Mouse (Mus musculus): Measurements from ENCODE around the gene Tmed1. TPM values are rescaled to one million over a fixed set of nuclear protein-coding genes. Genes with fewer than 3 reads are reported as not detected.
A peak's percentile ranks its signal among the peaks of the same experiment; 100 is the strongest.
"Not testable (repeated sequence)": the region's sequence is repeated elsewhere in the genome, so short reads cannot be mapped to it uniquely, and the experiment has no call there.

Tmed1 gene
- polyA plus RNA-seq, 1 experiment from 2014 or later: 70.2 TPM

- H3K36me3 ChIP-seq (ENCODE audit: control insufficient read depth, insufficient read depth, low read length): peaks cover 19% of the 10 kb centered on the region
- no peak overlapping the region for H3K9ac ChIP-seq (ENCODE audit: low read depth, low read length)
- peaks cover 6% of the 10 kb centered on the region for H3K4me1 ChIP-seq (replicated peaks; ENCODE audit: control insufficient read depth, insufficient read depth, low read length)
- peak overlapping the region; percentile 13; the same call in 1 of the 2 replicates for H3K27ac ChIP-seq (ENCODE audit: low read depth, low read length)
- H3K27me3 ChIP-seq (replicated peaks; ENCODE audit: control insufficient read depth, insufficient read depth, low read length): no peaks in the 10 kb centered on the region
- ATAC-seq (replicated peaks; ENCODE audit: low FRiP score) (no peak), DNase-seq (ENCODE audit: low spot score) (no peak)
- H3K4me2 ChIP-seq: no peak overlapping the region
- WGBS: 93% methylated on average over 16 of the region's 16 CpGs
- no peak overlapping the region for H3K4me3 ChIP-seq (ENCODE audit: low read depth, low read length)
- H3K9me3 ChIP-seq (ENCODE audit: control insufficient read depth, low read length): no peaks in the 10 kb centered on the region
Measured at GRCm38 (mm10) chr9:21497050-21497542, 13.0 kb downstream of the Tmed1 start.

GRCm38 (mm10) chr9:21496308-21497049 is 13.6 kb downstream of the Tmed1 start:
- Histone ChIP-seq H3K27ac (ENCODE audit: low read depth, low read length) (peak overlapping the region; percentile 13; the same call in 1 of the 2 replicates), H3K4me2 (no peak overlapping the region), H3K9me3 (ENCODE audit: control insufficient read depth, low read length) (no peaks in the 10 kb centered on the region), H3K4me3 (ENCODE audit: low read depth, low read length) (no peak overlapping the region), H3K4me1 (replicated peaks; ENCODE audit: control insufficient read depth, insufficient read depth, low read length) (peaks cover 6% of the 10 kb centered on the region), H3K36me3 (ENCODE audit: control insufficient read depth, insufficient read depth, low read length) (peaks cover 19% of the 10 kb centered on the region), H3K27me3 (replicated peaks; ENCODE audit: control insufficient read depth, insufficient read depth, low read length) (no peaks in the 10 kb centered on the region), H3K9ac (ENCODE audit: low read depth, low read length) (no peak overlapping the region)
- no peak for DNase-seq (ENCODE audit: low spot score)
- 89% methylated on average over 19 of the region's 19 CpGs for WGBS
- no peak for ATAC-seq (replicated peaks; ENCODE audit: low FRiP score)

GRCm38 (mm10) chr9:21494726-21495125 is 15.3 kb downstream of the Tmed1 start:
- Histone ChIP-seq H3K4me1 (replicated peaks; ENCODE audit: control insufficient read depth, insufficient read depth, low read length) (peaks cover 6% of the 10 kb centered on the region), H3K4me3 (ENCODE audit: low read depth, low read length) (no peak overlapping the region), H3K36me3 (ENCODE audit: control insufficient read depth, insufficient read depth, low read length) (peaks cover 18% of the 10 kb centered on the region), H3K27me3 (replicated peaks; ENCODE audit: control insufficient read depth, insufficient read depth, low read length) (no peaks in the 10 kb centered on the region), H3K27ac (ENCODE audit: low read depth, low read length) (no peak overlapping the region), H3K9ac (ENCODE audit: low read depth, low read length) (no peak overlapping the region), H3K9me3 (ENCODE audit: control insufficient read depth, low read length) (no peaks in the 10 kb centered on the region), H3K4me2 (no peak overlapping the region)
- no peak for DNase-seq (ENCODE audit: low spot score)
- no peak for ATAC-seq (replicated peaks; ENCODE audit: low FRiP score)
- WGBS: 79% methylated on average over 9 of the region's 9 CpGs

- 71% methylated on average over 2 of the region's 2 CpGs for WGBS
- H3K27ac ChIP-seq (ENCODE audit: low read depth, low read length): no peak overlapping the region; the same call in 1 of the 2 replicates
- H3K4me1 ChIP-seq (replicated peaks; ENCODE audit: control insufficient read depth, insufficient read depth, low read length): peaks cover 6% of the 10 kb centered on the region
- no peak overlapping the region for H3K4me3 ChIP-seq (ENCODE audit: low read depth, low read length)
- ATAC-seq (replicated peaks; ENCODE audit: low FRiP score): no peak
- no peak for DNase-seq (ENCODE audit: low spot score)
- H3K4me2 ChIP-seq: no peak overlapping the region
- no peaks in the 10 kb centered on the region for H3K27me3 ChIP-seq (replicated peaks; ENCODE audit: control insufficient read depth, insufficient read depth, low read length)
- peaks cover 15% of the 10 kb centered on the region for H3K36me3 ChIP-seq (ENCODE audit: control insufficient read depth, insufficient read depth, low read length)
- no peaks in the 10 kb centered on the region for H3K9me3 ChIP-seq (ENCODE audit: control insufficient read depth, low read length)
- no peak overlapping the region for H3K9ac ChIP-seq (ENCODE audit: low read depth, low read length)
Measured at GRCm38 (mm10) chr9:21493907-21494306, 16.1 kb downstream of the Tmed1 start.

- no peaks in the 10 kb centered on the region for H3K27me3 ChIP-seq (replicated peaks; ENCODE audit: control insufficient read depth, insufficient read depth, low read length)
- WGBS: 92% methylated on average over 9 of the region's 9 CpGs
- peaks cover 25% of the 10 kb centered on the region for H3K36me3 ChIP-seq (ENCODE audit: control insufficient read depth, insufficient read depth, low read length)
Measured at GRCm38 (mm10) chr9:21490696-21491095, 19.4 kb downstream of the Tmed1 start.

GRCm38 (mm10) chr9:21488246-21488645 is 21.8 kb downstream of the Tmed1 start:
- peaks cover 29% of the 10 kb centered on the region; the same call in 1 of the 2 replicates for H3K36me3 ChIP-seq (ENCODE audit: control insufficient read depth, insufficient read depth, low read length)
- not testable (repeated sequence) for ATAC-seq (replicated peaks; ENCODE audit: low FRiP score); H3K4me3 ChIP-seq (ENCODE audit: low read depth, low read length); H3K4me1 ChIP-seq (replicated peaks; ENCODE audit: control insufficient read depth, insufficient read depth, low read length); DNase-seq (ENCODE audit: low spot score); H3K9me3 ChIP-seq (ENCODE audit: control insufficient read depth, low read length); H3K4me2 ChIP-seq; H3K9ac ChIP-seq (ENCODE audit: low read depth, low read length); H3K27ac ChIP-seq (ENCODE audit: low read depth, low read length); H3K27me3 ChIP-seq (replicated peaks; ENCODE audit: control insufficient read depth, insufficient read depth, low read length)
- 88% methylated on average over 1 of the region's 2 CpGs for WGBS

More at GRCm38 (mm10) chr9:21490696-21491095, 19.4 kb downstream of the Tmed1 start:
- DNase-seq (ENCODE audit: low spot score) (no peak), ATAC-seq (replicated peaks; ENCODE audit: low FRiP score) (no peak)
- Histone ChIP-seq H3K9ac (ENCODE audit: low read depth, low read length) (no peak overlapping the region), H3K27ac (ENCODE audit: low read depth, low read length) (no peak overlapping the region), H3K9me3 (ENCODE audit: control insufficient read depth, low read length) (no peaks in the 10 kb centered on the region), H3K4me2 (no peak overlapping the region), H3K4me3 (ENCODE audit: low read depth, low read length) (no peak overlapping the region), H3K4me1 (replicated peaks; ENCODE audit: control insufficient read depth, insufficient read depth, low read length) (peaks cover 6% of the 10 kb centered on the region)

- H3K4me2 ChIP-seq: no peak overlapping the region
- H3K9me3 ChIP-seq (ENCODE audit: control insufficient read depth, low read length): no peaks in the 10 kb centered on the region
- DNase-seq (ENCODE audit: low spot score): no peak
- H3K36me3 ChIP-seq (ENCODE audit: control insufficient read depth, insufficient read depth, low read length): peaks cover 34% of the 10 kb centered on the region
- no peaks in the 10 kb centered on the region for H3K4me1 ChIP-seq (replicated peaks; ENCODE audit: control insufficient read depth, insufficient read depth, low read length)
- H3K9ac ChIP-seq (ENCODE audit: low read depth, low read length): no peak overlapping the region
- 90% methylated on average over 4 of the region's 4 CpGs for WGBS
- H3K4me3 ChIP-seq (ENCODE audit: low read depth, low read length): no peak overlapping the region
- H3K27ac ChIP-seq (ENCODE audit: low read depth, low read length): no peak overlapping the region
- no peak for ATAC-seq (replicated peaks; ENCODE audit: low FRiP score)
- H3K27me3 ChIP-seq (replicated peaks; ENCODE audit: control insufficient read depth, insufficient read depth, low read length): no peaks in the 10 kb centered on the region
Measured at GRCm38 (mm10) chr9:21484065-21484464, 26.0 kb downstream of the Tmed1 start.

- Histone ChIP-seq H3K9me3 (ENCODE audit: control insufficient read depth, low read length) (peaks cover 3% of the 10 kb centered on the region; the same call in 1 of the 2 replicates), H3K9ac (ENCODE audit: low read depth, low read length) (no peak overlapping the region), H3K4me3 (ENCODE audit: low read depth, low read length) (no peak overlapping the region), H3K27ac (ENCODE audit: low read depth, low read length) (no peak overlapping the region), H3K36me3 (ENCODE audit: control insufficient read depth, insufficient read depth, low read length) (peaks cover 59% of the 10 kb centered on the region), H3K4me2 (no peak overlapping the region), H3K4me1 (replicated peaks; ENCODE audit: control insufficient read depth, insufficient read depth, low read length) (no peaks in the 10 kb centered on the region), H3K27me3 (replicated peaks; ENCODE audit: control insufficient read depth, insufficient read depth, low read length) (no peaks in the 10 kb centered on the region)
- no peak for ATAC-seq (replicated peaks; ENCODE audit: low FRiP score)
- DNase-seq (ENCODE audit: low spot score): no peak
- WGBS: 95% methylated on average over 6 of the region's 6 CpGs
Measured at GRCm38 (mm10) chr9:21477707-21478106, 32.3 kb downstream of the Tmed1 start.

GRCm38 (mm10) chr9:21472913-21473312 is 37.1 kb downstream of the Tmed1 start:
- Histone ChIP-seq H3K36me3 (ENCODE audit: control insufficient read depth, insufficient read depth, low read length) (peaks cover 55% of the 10 kb centered on the region), H3K9me3 (ENCODE audit: control insufficient read depth, low read length) (peaks cover 2% of the 10 kb centered on the region; the same call in 1 of the 2 replicates), H3K4me2 (no peak overlapping the region), H3K27me3 (replicated peaks; ENCODE audit: control insufficient read depth, insufficient read depth, low read length) (no peaks in the 10 kb centered on the region), H3K4me1 (replicated peaks; ENCODE audit: control insufficient read depth, insufficient read depth, low read length) (no peaks in the 10 kb centered on the region), H3K27ac (ENCODE audit: low read depth, low read length) (no peak overlapping the region), H3K9ac (ENCODE audit: low read depth, low read length) (no peak overlapping the region), H3K4me3 (ENCODE audit: low read depth, low read length) (no peak overlapping the region)
- DNase-seq (ENCODE audit: low spot score) (no peak), ATAC-seq (replicated peaks; ENCODE audit: low FRiP score) (no peak)
- 88% methylated on average over 4 of the region's 4 CpGs for WGBS
